Comparison of ENCODE assay signal across 8 mouse cellular contexts in genomic region chr19:5692086-5692912, GRCm38 (mm10). TPM values are rescaled to one million over a fixed set of nuclear protein-coding genes. Genes with fewer than 3 reads are reported as not detected.
DNase-seq lines count a peak whose midpoint lies in the region; ATAC-seq lines count a peak whose summit lies in the region.

No protein-coding gene starts in this region.

- H3K4me3 ChIP-seq in forebrain, embryonic 12.5 days (replicated peaks) = peak overlapping the region; percentile 7; the same call in 1 of the 2 replicates
- H3K4me3 ChIP-seq in hindbrain, embryonic 13.5 days = peak overlapping the region; percentile 95
- H3K4me3 ChIP-seq in midbrain, embryonic 16.5 days (ENCODE audit: low read depth, low read length) = no peak overlapping the region; the same call in 1 of the 2 replicates

- peaks cover 15% of the 10 kb centered on the region for H3K27me3 ChIP-seq in forebrain, embryonic 12.5 days
- peaks cover 12% of the 10 kb centered on the region for H3K27me3 ChIP-seq in hindbrain, embryonic 13.5 days
- H3K27me3 ChIP-seq in midbrain, embryonic 16.5 days (ENCODE audit: control insufficient read depth, insufficient read depth, low read depth, low read length) = 0 out of 2 replicates have a peak, but pooled peaks cover 2% of the 10 kb centered on the region

- H3K9me3 ChIP-seq in forebrain, embryonic 12.5 days = no peaks in the 10 kb centered on the region
- H3K9me3 ChIP-seq in hindbrain, embryonic 13.5 days = no peaks in the 10 kb centered on the region
- H3K9me3 ChIP-seq in midbrain, embryonic 16.5 days (replicated peaks; ENCODE audit: control insufficient read depth, low read length, poor library complexity, severe bottlenecking) = no peaks in the 10 kb centered on the region

- H3K36me3 ChIP-seq in forebrain, embryonic 12.5 days (replicated peaks) = peaks cover 50% of the 10 kb centered on the region
- H3K36me3 ChIP-seq in hindbrain, embryonic 13.5 days = peaks cover 62% of the 10 kb centered on the region
- H3K36me3 ChIP-seq in midbrain, embryonic 16.5 days (ENCODE audit: control insufficient read depth, insufficient read depth, low read length) = peaks cover 3% of the 10 kb centered on the region; the same call in 1 of the 2 replicates

- H3K27ac ChIP-seq in forebrain, embryonic 12.5 days = peak overlapping the region; percentile 36; the same call in 1 of the 2 replicates
- peak overlapping the region; percentile 76 for H3K27ac ChIP-seq in hindbrain, embryonic 13.5 days
- peak overlapping the region; percentile 6; the same call in 1 of the 2 replicates for H3K27ac ChIP-seq in midbrain, embryonic 16.5 days (ENCODE audit: low read length)

- peak overlapping the region; percentile 89 for H3K9ac ChIP-seq in forebrain, embryonic 12.5 days
- peak overlapping the region; percentile 93 for H3K9ac ChIP-seq in hindbrain, embryonic 13.5 days
- H3K9ac ChIP-seq in midbrain, embryonic 16.5 days (ENCODE audit: low read depth, low read length) = peak overlapping the region; percentile 46; the same call in 1 of the 2 replicates

- WGBS in forebrain, embryonic 12.5 days = 73% methylated on average over 10 of the region's 10 CpGs
- 59% methylated on average over 10 of the region's 10 CpGs for WGBS in hindbrain, embryonic 13.5 days
- WGBS in midbrain, embryonic 16.5 days = 69% methylated on average over 10 of the region's 10 CpGs

- ATAC-seq in forebrain, embryonic 12.5 days (ENCODE audit: low FRiP score) = no peak
- no peak for ATAC-seq in hindbrain, embryonic 13.5 days (ENCODE audit: low FRiP score)
- ATAC-seq in midbrain, embryonic 16.5 days = no peak

- peak; percentile 75 for DNase-seq in adrenal gland, adult 2 months
- no peak for DNase-seq in adrenal gland, postnatal 4 days (ENCODE audit: low spot score in 2 of 2)
- peak; percentile 38 for DNase-seq in liver
- no peak for DNase-seq in urinary bladder, postnatal 10 days (ENCODE audit: low spot score)
- DNase-seq in frontal cortex, postnatal 25 days (ENCODE audit: low spot score in 2 of 2) = no peak

- H3K4me2 ChIP-seq in forebrain, embryonic 12.5 days = peak overlapping the region; percentile 99
- peak overlapping the region; percentile 100 for H3K4me2 ChIP-seq in hindbrain, embryonic 13.5 days
- H3K4me2 ChIP-seq in midbrain, embryonic 16.5 days (ENCODE audit: low read length) = peak overlapping the region; percentile 28

- peaks cover 61% of the 10 kb centered on the region for H3K4me1 ChIP-seq in forebrain, embryonic 12.5 days
- H3K4me1 ChIP-seq in hindbrain, embryonic 13.5 days (replicated peaks) = peaks cover 60% of the 10 kb centered on the region
- H3K4me1 ChIP-seq in midbrain, embryonic 16.5 days (ENCODE audit: control insufficient read depth, insufficient read depth, low read length) = peaks cover 33% of the 10 kb centered on the region

RNA-seq across cellular contexts. Expression of gene Pcnx3, which starts 3.6 kb away (rescaled TPM):
- total RNA-seq in adrenal gland, adult 2 months (2021) = 10 to 100 TPM; 88.9 to 90.8 TPM
- 330 and 358 TPM in 2 replicates for polyA plus RNA-seq in adrenal gland, adult 2 months (2012; rRNA removed)
- total RNA-seq in adrenal gland, postnatal 4 days (2021) = 100 to 1,000 TPM; 117 to 123 TPM
- 32.4 and 35.1 TPM in 2 replicates for polyA plus RNA-seq in forebrain, embryonic 12.5 days (2016; fragmentation: Nextera tagmentation; extraction: Ambion mirVana)
- polyA plus RNA-seq in hindbrain, embryonic 13.5 days (2015; fragmentation: Nextera tagmentation; extraction: Ambion mirVana) = 21.3 and 24.4 TPM in 2 replicates
- 23.9 and 25.3 TPM in 2 replicates for polyA plus RNA-seq in midbrain, embryonic 16.5 days (2015; fragmentation: Nextera tagmentation; extraction: Ambion mirVana)

RNA-seq across cellular contexts. Expression of gene Map3k11, which starts 3.8 kb away (rescaled TPM):
- total RNA-seq in adrenal gland, adult 2 months (2021) = 10 to 100 TPM; 42.6 to 44.2 TPM
- polyA plus RNA-seq in adrenal gland, adult 2 months (2012; rRNA removed) = 102 and 104 TPM in 2 replicates
- 10 to 100 TPM; 56.9 to 57.4 TPM for total RNA-seq in adrenal gland, postnatal 4 days (2021)
- polyA plus RNA-seq in forebrain, embryonic 12.5 days (2016; fragmentation: Nextera tagmentation; extraction: Ambion mirVana) = 19.2 and 22.2 TPM in 2 replicates
- polyA plus RNA-seq in hindbrain, embryonic 13.5 days (2015; fragmentation: Nextera tagmentation; extraction: Ambion mirVana) = 11.6 and 14.4 TPM in 2 replicates
- polyA plus RNA-seq in midbrain, embryonic 16.5 days (2015; fragmentation: Nextera tagmentation; extraction: Ambion mirVana) = 9.5 and 12.9 TPM in 2 replicates

RNA-seq across cellular contexts. Expression of gene Kcnk7, which starts 11.9 kb away (rescaled TPM):
- total RNA-seq in adrenal gland, adult 2 months (2021) = not detected
- not detected in 2 replicates for polyA plus RNA-seq in adrenal gland, adult 2 months (2012; rRNA removed)
- not detected for total RNA-seq in adrenal gland, postnatal 4 days (2021)
- 0.29 TPM in 1 of 2 replicates, not detected in the other for polyA plus RNA-seq in forebrain, embryonic 12.5 days (2016; fragmentation: Nextera tagmentation; extraction: Ambion mirVana)
- 0.44 and 0.63 TPM in 2 replicates for polyA plus RNA-seq in hindbrain, embryonic 13.5 days (2015; fragmentation: Nextera tagmentation; extraction: Ambion mirVana)
- 0.15 TPM in 1 of 2 replicates, not detected in the other for polyA plus RNA-seq in midbrain, embryonic 16.5 days (2015; fragmentation: Nextera tagmentation; extraction: Ambion mirVana)

RNA-seq across cellular contexts. Expression of gene Sipa1, which starts 28.8 kb away (rescaled TPM):
- total RNA-seq in adrenal gland, adult 2 months (2021) = 10 to 100 TPM; 39.8 to 62.1 TPM
- 165 and 177 TPM in 2 replicates for polyA plus RNA-seq in adrenal gland, adult 2 months (2012; rRNA removed)
- total RNA-seq in adrenal gland, postnatal 4 days (2021) = 10 to 100 TPM; 85.0 to 90.1 TPM
- 16.3 and 16.8 TPM in 2 replicates for polyA plus RNA-seq in forebrain, embryonic 12.5 days (2016; fragmentation: Nextera tagmentation; extraction: Ambion mirVana)
- 15.0 and 15.4 TPM in 2 replicates for polyA plus RNA-seq in hindbrain, embryonic 13.5 days (2015; fragmentation: Nextera tagmentation; extraction: Ambion mirVana)
- 17.5 and 17.7 TPM in 2 replicates for polyA plus RNA-seq in midbrain, embryonic 16.5 days (2015; fragmentation: Nextera tagmentation; extraction: Ambion mirVana)

RNA-seq across cellular contexts. Expression of gene Ehbp1l1, which starts 33.8 kb away (rescaled TPM):
- 10 to 100 TPM; 30.3 to 31.6 TPM for total RNA-seq in adrenal gland, adult 2 months (2021)
- polyA plus RNA-seq in adrenal gland, adult 2 months (2012; rRNA removed) = 47.6 and 49.2 TPM in 2 replicates
- total RNA-seq in adrenal gland, postnatal 4 days (2021) = 10 to 100 TPM; 34.9 to 35.6 TPM
- polyA plus RNA-seq in forebrain, embryonic 12.5 days (2016; fragmentation: Nextera tagmentation; extraction: Ambion mirVana) = 6.1 and 6.7 TPM in 2 replicates
- polyA plus RNA-seq in hindbrain, embryonic 13.5 days (2015; fragmentation: Nextera tagmentation; extraction: Ambion mirVana) = 6.7 and 10.1 TPM in 2 replicates
- 31.3 and 38.6 TPM in 2 replicates for polyA plus RNA-seq in midbrain, embryonic 16.5 days (2015; fragmentation: Nextera tagmentation; extraction: Ambion mirVana)

Comparison
In these comparisons a context has a peak if more than half of its experiments do, and no peak if none do; other contexts are left out.
1. DNase-seq: peak in adrenal gland, adult 2 months (single experiment) and liver (single experiment); none in adrenal gland, postnatal 4 days (0 of 2), urinary bladder, postnatal 10 days (single experiment) and frontal cortex, postnatal 25 days (0 of 2).
2. H3K27ac ChIP-seq: peak in every context shown above with its lines; median percentile 76 in hindbrain, embryonic 13.5 days; 36 in forebrain, embryonic 12.5 days; 6 in midbrain, embryonic 16.5 days.
3. H3K4me2 ChIP-seq: peak in every context shown above with its lines; median percentile 100 in hindbrain, embryonic 13.5 days; 99 in forebrain, embryonic 12.5 days; 28 in midbrain, embryonic 16.5 days.
4. Peak in every context shown above with its lines, with median percentiles within 50 percentile points of each other: H3K9ac ChIP-seq.